Mouse (Mus musculus) gastrocnemius, postnatal 14 days (tissue): ENCODE data around the gene Cyb5r3. TPM values are rescaled to one million over a fixed set of nuclear protein-coding genes. Genes with fewer than 3 reads are reported as not detected.
"Not testable (repeated sequence)": the region's sequence is repeated elsewhere in the genome, so short reads cannot be mapped to it uniquely, and the experiment has no call there.

ENCODE experiments used
- DNase-seq: peaks from one replicate; pipeline ENCODE4 v3.0.0; 2021; ENCODE audit warnings: mixed read lengths
- intact Hi-C: fragments of 180-260 bp; cut with DNase I; formaldehyde crosslinking; loops from one replicate; pipeline ENCODE4 v1.15.1; 2025; ENCODE audit warnings: low total_unique reads
- total RNA-seq, 2 experiments: library from RNA; stranded (reverse); gene quantifications; 2 replicates each; pipeline ENCODE4 v1.2.3; 2021

Gene Cyb5r3
- total RNA-seq, 2 experiments from 2014 or later, result 69.1 to 74.4 TPM

GRCm38 (mm10) chr15:83156929-83157666, 15.3 kb downstream of the Cyb5r3 start:
- peak; percentile 80 for DNase-seq
- intact Hi-C loops, result loop anchor here (5.0 kb wide), 1 partner anchor 50 kb away; no protein-coding TSS in a partner anchor

DNA sequence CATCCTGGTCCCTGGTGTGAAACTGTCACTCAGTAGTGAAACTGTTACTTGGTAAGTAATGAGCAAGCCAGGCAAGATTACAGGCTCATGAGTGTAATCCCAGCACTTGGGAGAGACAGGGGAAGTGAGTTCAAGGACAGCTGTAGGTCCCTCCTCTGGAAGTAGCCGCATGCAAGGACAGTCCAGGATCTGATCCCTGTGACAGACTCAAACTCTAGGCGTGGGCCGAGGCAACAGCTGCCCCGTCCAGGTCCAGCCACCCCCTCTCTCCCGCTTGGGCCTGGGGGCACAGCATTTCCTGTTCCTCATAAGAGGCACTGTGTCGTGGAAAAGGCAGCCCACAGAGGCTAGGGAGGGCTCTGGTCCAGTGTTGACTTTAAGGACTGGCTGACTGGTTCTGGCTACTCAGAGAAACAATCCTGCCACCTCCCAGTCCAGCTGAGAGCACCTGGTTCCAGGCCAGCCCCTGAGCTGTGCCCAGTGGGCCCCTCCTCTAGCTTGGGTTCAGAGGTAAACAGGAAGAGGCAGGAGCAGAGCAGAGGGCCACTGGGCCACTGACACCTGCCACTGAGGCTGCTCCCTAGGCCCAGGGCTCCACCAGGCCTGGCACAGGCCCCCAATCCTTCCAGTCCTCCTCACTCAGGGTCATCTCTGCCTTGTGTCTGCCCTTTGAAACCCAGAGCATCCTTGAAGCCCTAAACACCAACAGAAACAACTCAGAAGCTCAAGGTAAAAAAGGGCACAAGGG, 16.5 kb downstream of the Cyb5r3 start:
- intact Hi-C loops, result loop anchor here (5.0 kb wide), 1 partner anchor 51 kb away; no protein-coding TSS in a partner anchor
- DNase-seq, result no peak

DNA sequence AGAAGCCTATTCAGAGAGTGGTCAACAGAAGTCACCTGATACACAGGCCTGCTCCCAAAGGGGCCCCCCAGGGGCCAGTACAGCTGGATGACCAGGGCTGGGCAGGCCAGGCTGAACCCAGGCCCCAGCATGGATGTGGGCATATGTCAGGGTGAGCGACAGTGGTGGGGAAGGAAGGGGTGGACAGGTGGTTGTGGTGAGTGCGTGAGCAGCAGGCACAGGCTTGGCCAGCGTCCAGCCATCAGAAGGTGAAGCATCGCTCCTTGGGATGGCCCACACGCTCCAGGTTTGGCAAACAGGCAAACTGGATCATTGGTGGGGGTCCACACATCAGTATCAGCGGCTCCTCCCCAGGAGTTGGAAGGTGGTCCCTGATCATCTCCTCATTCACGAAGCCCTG, 18.1 kb downstream of the Cyb5r3 start:
- intact Hi-C loops, result no loop called here
- DNase-seq, result no peak

GRCm38 (mm10) chr15:83150694-83151093, 21.7 kb downstream of the Cyb5r3 start:
- DNase-seq, result no peak
- intact Hi-C loops, result no loop called here

- intact Hi-C loops, result no loop called here
- no peak for DNase-seq
These were observed 22.3 kb downstream of the Cyb5r3 start for GRCm38 (mm10) chr15:83150073-83150442.

GRCm38 (mm10) chr15:83149196-83150072, 23.0 kb downstream of the Cyb5r3 start, which contains the start of gene Poldip3:
Poldip3 (minus strand) TSS chr15:83149384.
- DNase-seq, result peak; percentile 97
- intact Hi-C loops, result no loop called here

GRCm38 (mm10) chr15:83148801-83149195, 23.6 kb downstream of the Cyb5r3 start:
- intact Hi-C loops, result no loop called here
- peak; percentile 81 for DNase-seq

GRCm38 (mm10) chr15:83148395-83148794, 24.0 kb downstream of the Cyb5r3 start:
- no peak for DNase-seq

DNA sequence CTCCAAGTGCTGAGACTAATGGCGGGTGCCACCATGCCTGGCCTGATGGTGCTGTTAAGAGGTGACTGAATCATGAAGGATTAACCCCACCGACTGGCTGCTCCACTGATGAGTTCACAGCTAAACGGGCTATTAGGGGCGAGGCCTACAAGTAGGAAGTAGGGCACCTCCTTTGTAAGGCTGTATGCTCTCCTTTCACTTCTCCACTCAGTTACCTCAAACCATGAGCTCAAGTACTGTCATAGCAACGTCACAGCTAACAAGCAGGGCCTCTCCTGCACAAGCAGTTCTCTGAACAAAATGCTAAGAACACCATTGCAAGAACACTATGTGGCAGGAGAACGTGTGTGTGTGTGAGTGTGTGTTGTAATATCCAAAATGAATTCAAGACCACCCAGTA, 26.9 kb downstream of the Cyb5r3 start:
- no peak for DNase-seq
- intact Hi-C loops, result no loop called here

More at GRCm38 (mm10) chr15:83148395-83148794, 24.0 kb downstream of the Cyb5r3 start:
- intact Hi-C loops, result no loop called here

DNA sequence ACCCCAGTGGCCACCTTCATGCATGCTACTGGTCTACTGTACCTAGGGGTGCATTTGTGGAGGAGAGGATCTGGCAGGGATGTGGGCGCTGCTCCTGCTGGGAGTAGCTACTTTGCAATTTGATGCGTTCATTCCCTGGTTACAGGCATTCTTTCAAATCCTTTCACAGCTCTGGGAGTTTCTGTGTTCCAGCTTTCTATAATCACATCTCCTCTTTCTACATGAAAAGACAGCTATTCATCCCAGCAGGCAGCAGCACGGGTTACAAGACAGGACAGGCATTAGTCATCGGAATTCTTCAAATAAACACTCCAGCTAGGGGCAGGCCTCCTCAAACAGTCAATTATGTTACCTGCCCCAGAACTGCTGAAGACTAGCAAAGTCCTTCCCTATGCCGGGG, 29.5 kb downstream of the Cyb5r3 start:
- no peak for DNase-seq
- intact Hi-C loops, result no loop called here

DNA sequence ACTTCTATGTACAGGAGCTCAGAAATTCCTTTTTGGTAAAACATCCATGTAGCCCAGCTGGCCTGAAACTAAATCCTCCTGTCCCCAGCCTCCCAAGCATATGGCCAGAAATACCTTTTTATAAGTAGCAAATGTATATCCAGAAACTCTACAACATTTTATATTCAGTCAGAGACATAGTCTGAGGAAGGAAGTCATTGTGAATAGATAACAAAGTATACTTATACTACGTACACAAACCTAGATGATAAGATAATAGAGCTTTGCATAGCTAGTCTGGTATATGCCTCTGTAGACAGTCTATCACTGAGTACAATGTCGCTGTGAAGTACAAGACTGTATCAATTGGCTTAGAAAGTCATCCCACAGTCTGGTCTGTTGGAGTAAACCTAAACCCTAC, 36.7 kb downstream of the Cyb5r3 start:
- intact Hi-C loops, result no loop called here
- no peak for DNase-seq

- no peak for DNase-seq
- intact Hi-C loops, result no loop called here
These were observed 37.7 kb downstream of the Cyb5r3 start for GRCm38 (mm10) chr15:83134671-83135070.

- intact Hi-C loops, result no loop called here
These were observed 42.7 kb downstream of the Cyb5r3 start for GRCm38 (mm10) chr15:83129530-83130231.

GRCm38 (mm10) chr15:83127037-83127436, 45.4 kb downstream of the Cyb5r3 start:
- DNase-seq, result peak; percentile 22
- intact Hi-C loops, result not testable (repeated sequence)

More at GRCm38 (mm10) chr15:83129530-83130231, 42.7 kb downstream of the Cyb5r3 start:
- DNase-seq, result no peak

GRCm38 (mm10) chr15:83126582-83126981, 45.8 kb downstream of the Cyb5r3 start:
- no peak for DNase-seq
- intact Hi-C loops, result no loop called here

DNA sequence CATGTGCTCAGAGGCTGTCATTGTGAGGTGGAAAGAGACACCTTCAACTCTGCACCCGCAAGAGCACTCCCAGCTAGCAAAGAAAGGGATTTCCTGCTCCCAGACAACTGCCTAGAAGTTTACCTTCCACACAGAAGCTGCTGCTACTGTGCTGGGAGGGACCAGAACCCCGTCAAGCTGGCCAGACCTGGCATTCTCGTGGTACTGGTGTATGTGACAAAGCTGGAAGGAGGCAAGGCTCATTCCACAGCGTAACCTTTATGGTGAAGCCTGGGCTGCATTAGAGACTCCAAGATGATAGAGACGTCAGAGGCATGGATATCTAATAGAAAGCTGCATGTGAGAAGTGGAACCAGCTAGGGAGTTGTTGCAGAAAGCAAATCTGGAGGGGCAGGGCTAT, 47.8 kb downstream of the Cyb5r3 start:
- no peak for DNase-seq
- intact Hi-C loops, result no loop called here

DNA sequence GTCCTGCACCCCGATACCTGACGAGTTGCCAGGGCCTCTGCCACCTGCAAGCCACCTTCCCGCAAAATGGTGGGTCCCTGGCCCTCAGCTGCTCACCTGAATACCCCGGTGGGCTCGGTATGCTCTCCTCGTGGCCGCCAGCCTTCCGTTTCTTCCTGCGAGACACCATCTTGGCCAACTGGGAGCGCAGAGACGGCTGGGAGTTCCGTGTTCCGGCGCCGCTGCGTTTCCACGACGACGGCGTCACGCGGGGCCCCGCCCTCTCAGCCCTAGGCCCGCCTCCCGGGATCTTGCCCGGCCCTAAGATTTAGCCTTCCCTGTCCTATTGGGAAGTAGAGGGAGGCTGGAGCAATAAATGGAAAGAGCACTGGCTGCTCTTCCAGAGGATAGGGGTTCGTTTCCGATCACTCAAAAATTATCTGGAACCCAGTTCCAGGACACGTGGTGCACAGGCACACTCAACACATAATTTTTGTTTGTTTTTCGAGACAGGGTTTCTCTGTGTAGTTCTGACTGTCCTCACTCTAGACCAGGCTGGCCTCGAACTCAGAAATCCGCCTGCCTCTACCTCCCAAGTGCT, 49.7 kb downstream of the Cyb5r3 start, which contains the start of gene Rrp7a:
Gene Rrp7a, minus strand, starts transcription at position 236 of the 580 bp plus-strand sequence.
- intact Hi-C loops, result no loop called here

GRCm38 (mm10) chr15:83121709-83122565, 50.5 kb downstream of the Cyb5r3 start:
- intact Hi-C loops, result no loop called here
- DNase-seq, result peak; percentile 38

More for the DNA sequence above, 49.7 kb downstream of the Cyb5r3 start, which contains the start of gene Rrp7a:
- DNase-seq, result peak; percentile 93
